Mouse (Mus musculus): ENCODE results near the gene Dscam. TPM values are rescaled to one million over a fixed set of nuclear protein-coding genes. Genes with fewer than 3 reads are reported as not detected.

Gene Dscam
- polyA plus RNA-seq, 1 experiment, result not detected

DNA sequence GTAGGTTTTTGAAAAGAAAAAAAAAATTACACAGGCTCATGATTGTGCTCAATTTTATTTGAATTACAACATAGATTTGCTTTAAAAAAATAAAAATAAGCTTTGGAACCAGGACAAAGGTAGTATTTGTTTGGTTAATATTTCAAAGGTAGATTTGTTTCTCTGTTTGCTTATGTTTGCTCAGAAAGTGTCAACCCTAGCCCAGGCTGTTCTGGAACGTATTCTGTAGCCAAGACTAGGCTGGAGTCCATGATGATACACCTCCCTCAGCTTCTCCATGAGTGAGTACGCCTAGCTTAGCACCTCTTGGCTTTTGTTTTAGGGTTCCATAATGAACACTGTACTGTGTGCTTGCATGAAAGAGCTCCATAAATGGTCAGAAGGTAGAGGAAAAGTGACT lies 183.2 kb downstream of the Dscam start:
- Histone ChIP-seq H3K4me1 (ENCODE audit: control insufficient read depth, insufficient read depth, low read length) (no peaks in the 10 kb centered on the region), H3K4me3 (replicated peaks; ENCODE audit: control insufficient read depth, low read depth, low read length) (no peak overlapping the region), H3K27ac (ENCODE audit: control insufficient read depth, insufficient read depth, low read depth, low read length, poor library complexity) (no peak overlapping the region)
- 71% methylated on average over 2 of the region's 2 CpGs for WGBS
- TF ChIP-seq POLR2A (IDR thresholded peaks at IDR 0.05; ENCODE audit: borderline replicate concordance, control insufficient read depth, low read depth, low read length) (no peak), CTCF (IDR thresholded peaks at IDR 0.05; ENCODE audit: control insufficient read depth, insufficient read depth, low read length) (no peak)

DNA sequence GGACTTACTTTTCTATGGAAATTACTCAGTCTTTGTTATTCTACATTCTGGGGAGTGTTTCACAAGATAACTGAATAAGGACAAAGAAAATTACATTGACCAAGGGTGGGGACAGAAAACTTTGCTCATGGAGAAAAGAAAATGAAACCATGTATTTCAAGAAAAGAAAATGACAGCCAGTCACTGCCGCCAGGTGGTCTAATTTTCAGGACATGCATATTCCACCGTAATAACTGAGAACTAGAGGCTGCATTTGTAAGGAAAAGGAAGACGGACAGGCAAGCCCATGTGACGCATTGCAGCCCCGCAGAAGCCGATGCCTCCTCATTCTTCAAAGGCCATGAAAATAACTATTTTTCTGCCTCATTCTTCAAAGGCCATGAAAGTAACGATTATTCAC lies 197.3 kb downstream of the Dscam start:
- no peak for TF ChIP-seq POLR2A (IDR thresholded peaks at IDR 0.05; ENCODE audit: borderline replicate concordance, control insufficient read depth, low read depth, low read length)
- no peak for TF ChIP-seq CTCF (IDR thresholded peaks at IDR 0.05; ENCODE audit: control insufficient read depth, insufficient read depth, low read length)
- no peak overlapping the region for H3K27ac ChIP-seq (ENCODE audit: control insufficient read depth, insufficient read depth, low read depth, low read length, poor library complexity)
- no peak overlapping the region for H3K4me3 ChIP-seq (replicated peaks; ENCODE audit: control insufficient read depth, low read depth, low read length)
- no peaks in the 10 kb centered on the region for H3K4me1 ChIP-seq (ENCODE audit: control insufficient read depth, insufficient read depth, low read length)
- 87% methylated on average over 7 of the region's 7 CpGs for WGBS

DNA sequence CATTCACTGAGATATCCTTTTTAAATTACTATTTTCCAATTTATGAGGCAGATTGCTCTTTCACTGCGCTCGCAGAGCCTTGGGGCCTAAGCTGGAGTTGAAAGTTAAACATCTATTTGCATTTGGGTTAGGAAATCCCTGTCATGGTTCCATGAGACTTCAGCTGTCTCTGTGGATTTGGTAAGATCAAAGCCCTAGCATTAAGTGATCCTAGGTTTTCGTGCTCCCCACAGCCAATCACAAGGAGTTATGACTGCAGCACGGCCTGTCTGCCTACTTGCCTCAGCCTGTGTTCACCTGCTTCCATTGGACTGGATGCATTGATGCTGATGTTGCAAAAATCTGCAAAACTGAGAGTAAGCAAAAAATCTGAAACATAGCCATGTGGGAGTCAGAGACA lies 198.8 kb downstream of the Dscam start:
- WGBS, result 85% methylated on average over 4 of the region's 4 CpGs
- H3K4me3 ChIP-seq (replicated peaks; ENCODE audit: control insufficient read depth, low read depth, low read length), result no peak overlapping the region
- no peak overlapping the region for H3K27ac ChIP-seq (ENCODE audit: control insufficient read depth, insufficient read depth, low read depth, low read length, poor library complexity)
- no peaks in the 10 kb centered on the region for H3K4me1 ChIP-seq (ENCODE audit: control insufficient read depth, insufficient read depth, low read length)
- TF ChIP-seq CTCF (IDR thresholded peaks at IDR 0.05; ENCODE audit: control insufficient read depth, insufficient read depth, low read length), result no peak
- no peak for TF ChIP-seq POLR2A (IDR thresholded peaks at IDR 0.05; ENCODE audit: borderline replicate concordance, control insufficient read depth, low read depth, low read length)

DNA sequence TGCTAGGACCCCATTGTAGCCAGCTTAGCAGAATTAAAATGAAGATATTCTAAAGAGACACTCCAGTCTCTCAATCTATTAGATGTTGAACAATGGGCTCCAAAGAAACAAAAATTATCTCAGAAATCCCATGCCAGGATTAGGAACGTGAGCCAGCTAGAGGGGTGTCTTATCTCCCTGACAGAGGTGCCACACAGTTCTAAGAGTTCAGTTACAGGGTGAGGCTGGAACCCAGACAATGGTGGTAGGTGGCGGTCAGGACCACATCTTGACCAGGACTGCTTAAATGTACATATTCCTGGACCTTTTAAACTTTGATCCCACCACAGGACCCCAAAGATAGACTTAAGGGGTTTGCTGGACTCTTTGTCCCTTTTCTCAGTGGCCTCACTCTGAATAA lies 200.1 kb downstream of the Dscam start:
- Histone ChIP-seq H3K4me1 (ENCODE audit: control insufficient read depth, insufficient read depth, low read length) (no peaks in the 10 kb centered on the region), H3K27ac (ENCODE audit: control insufficient read depth, insufficient read depth, low read depth, low read length, poor library complexity) (no peak overlapping the region), H3K4me3 (replicated peaks; ENCODE audit: control insufficient read depth, low read depth, low read length) (no peak overlapping the region)
- WGBS, result 60% methylated on average over 2 of the region's 2 CpGs
- TF ChIP-seq POLR2A (IDR thresholded peaks at IDR 0.05; ENCODE audit: borderline replicate concordance, control insufficient read depth, low read depth, low read length) (no peak), CTCF (IDR thresholded peaks at IDR 0.05; ENCODE audit: control insufficient read depth, insufficient read depth, low read length) (no peak)

- TF ChIP-seq POLR2A (IDR thresholded peaks at IDR 0.05; ENCODE audit: borderline replicate concordance, control insufficient read depth, low read depth, low read length) (no peak), CTCF (IDR thresholded peaks at IDR 0.05; ENCODE audit: control insufficient read depth, insufficient read depth, low read length) (no peak)
- no peak overlapping the region for H3K27ac ChIP-seq (ENCODE audit: control insufficient read depth, insufficient read depth, low read depth, low read length, poor library complexity)
- H3K4me1 ChIP-seq (ENCODE audit: control insufficient read depth, insufficient read depth, low read length), result no peaks in the 10 kb centered on the region
- 51% methylated on average over 2 of the region's 2 CpGs for WGBS
- H3K4me3 ChIP-seq (replicated peaks; ENCODE audit: control insufficient read depth, low read depth, low read length), result no peak overlapping the region
Observed at GRCm38 (mm10) chr16:96969643-96970042, 200.9 kb downstream of the Dscam start.

DNA sequence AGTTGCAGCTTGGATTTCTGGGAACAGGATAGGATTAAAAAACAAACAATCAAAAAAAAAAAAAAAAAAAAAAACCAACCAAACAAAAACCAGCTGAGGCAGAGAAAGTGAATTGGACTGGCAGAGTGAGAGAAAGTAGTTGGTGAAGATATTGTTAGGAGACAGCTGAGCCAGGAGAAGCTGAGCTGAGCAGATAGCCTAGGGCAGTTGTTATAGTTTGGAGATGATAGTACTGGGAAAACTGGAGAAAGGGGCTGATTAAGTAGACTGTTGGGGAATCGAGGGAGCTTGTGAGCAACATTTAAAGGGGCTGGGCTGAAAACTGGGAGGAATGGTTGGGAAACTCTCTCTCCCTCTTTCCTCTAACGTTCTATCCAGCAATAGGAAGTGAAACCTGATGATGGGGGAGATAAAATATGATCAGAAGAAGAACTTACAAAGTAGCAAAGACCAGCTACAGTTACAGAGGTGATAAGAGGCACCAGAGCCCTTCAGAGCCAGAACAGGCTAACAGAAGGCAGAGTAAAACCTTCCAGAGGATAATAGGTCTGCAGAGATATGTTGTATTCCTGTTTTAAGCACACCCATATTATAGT lies 201.6 kb downstream of the Dscam start:
- Histone ChIP-seq H3K27ac (ENCODE audit: control insufficient read depth, insufficient read depth, low read depth, low read length, poor library complexity) (no peak overlapping the region), H3K4me1 (ENCODE audit: control insufficient read depth, insufficient read depth, low read length) (no peaks in the 10 kb centered on the region), H3K4me3 (replicated peaks; ENCODE audit: control insufficient read depth, low read depth, low read length) (no peak overlapping the region)
- no peak for TF ChIP-seq POLR2A (IDR thresholded peaks at IDR 0.05; ENCODE audit: borderline replicate concordance, control insufficient read depth, low read depth, low read length)
- TF ChIP-seq CTCF (IDR thresholded peaks at IDR 0.05; ENCODE audit: control insufficient read depth, insufficient read depth, low read length), result no peak
- 8% methylated on average over 2 of the region's 2 CpGs for WGBS

DNA sequence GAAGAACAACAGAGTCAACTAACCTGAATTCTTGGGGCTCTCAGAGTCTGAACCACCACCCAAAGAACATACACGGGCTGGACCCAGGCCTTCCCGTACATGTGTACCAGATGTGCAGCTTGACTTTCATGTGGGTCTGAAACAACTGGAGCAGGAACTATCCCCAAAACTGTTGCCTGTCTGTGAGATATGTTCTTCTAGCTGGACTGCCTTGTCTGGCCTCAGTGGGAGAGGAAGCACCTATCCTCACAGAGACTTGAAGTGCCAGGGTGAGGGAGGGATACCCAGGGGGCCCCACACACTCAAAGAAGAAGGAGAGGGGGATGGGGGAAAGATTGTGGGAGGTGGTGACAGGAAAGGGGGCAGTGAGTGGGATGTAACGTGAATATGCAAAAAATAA lies 210.9 kb downstream of the Dscam start:
- no peaks in the 10 kb centered on the region for H3K4me1 ChIP-seq (ENCODE audit: control insufficient read depth, insufficient read depth, low read length)
- TF ChIP-seq POLR2A (IDR thresholded peaks at IDR 0.05; ENCODE audit: borderline replicate concordance, control insufficient read depth, low read depth, low read length) (no peak), CTCF (IDR thresholded peaks at IDR 0.05; ENCODE audit: control insufficient read depth, insufficient read depth, low read length) (no peak)
- no peak overlapping the region for H3K27ac ChIP-seq (ENCODE audit: control insufficient read depth, insufficient read depth, low read depth, low read length, poor library complexity)
- 76% methylated on average over 3 of the region's 3 CpGs for WGBS
- H3K4me3 ChIP-seq (replicated peaks; ENCODE audit: control insufficient read depth, low read depth, low read length), result no peak overlapping the region

- no peaks in the 10 kb centered on the region for H3K4me1 ChIP-seq (ENCODE audit: control insufficient read depth, insufficient read depth, low read length)
- no peak overlapping the region for H3K27ac ChIP-seq (ENCODE audit: control insufficient read depth, insufficient read depth, low read depth, low read length, poor library complexity)
- WGBS, result 72% methylated on average over 11 of the region's 11 CpGs
- no peak for TF ChIP-seq CTCF (IDR thresholded peaks at IDR 0.05; ENCODE audit: control insufficient read depth, insufficient read depth, low read length)
- TF ChIP-seq POLR2A (IDR thresholded peaks at IDR 0.05; ENCODE audit: borderline replicate concordance, control insufficient read depth, low read depth, low read length), result no peak
- no peak overlapping the region for H3K4me3 ChIP-seq (replicated peaks; ENCODE audit: control insufficient read depth, low read depth, low read length)
Observed at GRCm38 (mm10) chr16:96945468-96946302, 224.9 kb downstream of the Dscam start.
